In genomic region chr7:83878676-83879448, GRCm38 (mm10) we compare ENCODE assay signal across 8 mouse cellular contexts. TPM values are rescaled to one million over a fixed set of nuclear protein-coding genes. Genes with fewer than 3 reads are reported as not detected.
A peak's percentile ranks its signal among the peaks of the same experiment; 100 is the strongest.
DNase-seq lines count a peak whose midpoint lies in the region.

No protein-coding gene starts in this region.

- intact Hi-C loops in heart, postnatal 10 days (cut with DNase I), result loop anchor here (10.0 kb wide), 1 partner anchor 1014 kb away; the partner anchor contains the start of gene Mex3b

- H3K79me2 ChIP-seq in macrophage (ENCODE audit: inconsistent target), result peaks cover 57% of the 10 kb centered on the region

- 39% methylated on average over 5 of the region's 5 CpGs for WGBS in macrophage (ENCODE audit: missing documents)

- DNase-seq in kidney, adult 11 months, result peak; percentile 42
- no peak for DNase-seq in kidney, postnatal 10 days
- DNase-seq in WW6 (ENCODE audit: low read depth, low spot score), result peak; percentile 45
- DNase-seq in heart, postnatal 10 days, result peak; percentile 23 to 29
- no peak for DNase-seq in MN1 (ENCODE audit: low spot score)
- no peak for DNase-seq in layer of hippocampus, adult 9-11 months
- no peak for DNase-seq in thymus, postnatal 36 days

- peak overlapping the region; percentile 42 for H3K27ac ChIP-seq in macrophage

- H3K4me3 ChIP-seq in macrophage (ENCODE audit: inconsistent target), result no peak overlapping the region

- H3K36me3 ChIP-seq in macrophage (ENCODE audit: inconsistent target), result peaks cover 7% of the 10 kb centered on the region; the same call in 1 of the 2 replicates

RNA-seq across cellular contexts. Expression of gene Tlnrd1, which starts 5.2 kb away (rescaled TPM):
- total RNA-seq in heart, postnatal 10 days (2021), result 10 to 100 TPM; 21.7 to 23.3 TPM
- total RNA-seq in macrophage (2018; cell fraction: chromatin; rRNA removed), result 10 to 100 TPM in 25 of 26 experiments, 1 to 10 TPM in 1; 6.1 to 40.1 (median 19.3) TPM
- total RNA-seq in macrophage (2018; cell fraction: cytosol; rRNA removed), result 10 to 100 TPM; 19.1 to 84.1 (median 40.0) TPM
- 10 to 100 TPM; 18.6 to 77.8 (median 39.3) TPM for total RNA-seq in macrophage (2018; cell fraction: nucleus; rRNA removed)
- 14.0 to 25.1 TPM (median 23.6 TPM) in 3 replicates for polyA plus RNA-seq in macrophage (2018)

RNA-seq across cellular contexts. Expression of gene Mesd, which starts 5.4 kb away (rescaled TPM):
- total RNA-seq in heart, postnatal 10 days (2021), result 10 to 100 TPM; 48.7 to 53.7 TPM
- 10 to 100 TPM in 4 of 26 experiments, 1 to 10 TPM in 22; 2.1 to 15.9 (median 6.4) TPM for total RNA-seq in macrophage (2018; cell fraction: chromatin; rRNA removed)
- total RNA-seq in macrophage (2018; cell fraction: cytosol; rRNA removed), result 10 to 100 TPM; 32.0 to 58.9 (median 43.4) TPM
- total RNA-seq in macrophage (2018; cell fraction: nucleus; rRNA removed), result 10 to 100 TPM in 25 of 26 experiments, 1 to 10 TPM in 1; 4.8 to 28.3 (median 18.9) TPM
- 37.3 to 87.4 TPM (median 41.8 TPM) in 3 replicates for polyA plus RNA-seq in macrophage (2018)

Comparison
In these comparisons a context has a peak if more than half of its experiments do, and no peak if none do; other contexts are left out.
1. DNase-seq: peak in kidney, adult 11 months (single experiment), WW6 (single experiment) and heart, postnatal 10 days (2 of 2); none in kidney, postnatal 10 days (single experiment), MN1 (single experiment), layer of hippocampus, adult 9-11 months (single experiment) and thymus, postnatal 36 days (0 of 2).